ENCODE assay signal across 23 mouse cellular contexts in the genomic region with DNA sequence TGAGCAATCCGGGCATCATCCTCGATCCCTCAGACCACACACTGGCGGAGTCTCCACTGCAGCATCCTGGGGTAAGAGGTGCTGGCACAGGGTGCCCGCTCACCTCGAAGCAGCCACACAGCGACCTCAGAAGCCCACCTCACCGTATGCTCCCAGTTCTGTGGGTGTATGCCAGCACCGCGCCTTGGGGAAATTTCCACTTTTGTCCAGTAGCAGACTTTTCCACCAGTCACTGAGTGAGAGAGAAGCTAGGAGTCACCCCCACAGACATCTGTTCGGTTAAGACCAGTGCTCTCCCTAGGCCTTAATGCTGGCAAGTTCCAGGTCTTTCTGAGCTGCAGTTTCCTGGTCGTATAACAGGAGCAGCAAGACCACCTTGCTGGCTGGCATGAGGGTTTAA.
DNase-seq lines count a peak whose midpoint lies in the region; ATAC-seq and TF ChIP-seq lines count a peak whose summit lies in the region.
"Had no signal": no experiment of that assay in that cellular context is flagged by ENCODE, and none has a peak within 500 bp of the region (broad histone marks: within the 10 kb centered on the region; RNA-seq: fewer than 3 reads in every experiment).

No protein-coding gene starts in this region.

- H3K9ac ChIP-seq in kidney, embryonic 16.5 days (replicated peaks; ENCODE audit: low read length), result 0 out of 2 replicates have a peak overlapping the region, but pooled peaks have one; percentile 27
- no peak overlapping the region for H3K9ac ChIP-seq in liver, postnatal 0 days (replicated peaks)
- H3K9ac ChIP-seq: embryonic facial prominence, embryonic 15.5 days; hindbrain, embryonic 14.5 days; liver, embryonic 15.5 days had no signal

- H3K9me3 ChIP-seq in kidney, embryonic 16.5 days (ENCODE audit: low read length), result no peaks in the 10 kb centered on the region
- no peaks in the 10 kb centered on the region for H3K9me3 ChIP-seq in limb, embryonic 10.5 days (replicated peaks)
- no peaks in the 10 kb centered on the region for H3K9me3 ChIP-seq in liver, postnatal 0 days (ENCODE audit: low read length)
- H3K9me3 ChIP-seq: embryonic facial prominence, embryonic 15.5 days; liver, embryonic 15.5 days; midbrain, embryonic 10.5 days had no signal

- DNase-seq in kidney, adult 8-10 months, result no peak
- DNase-seq in right cerebral cortex, postnatal 25 days, result peak; percentile 51
- DNase-seq in right cerebral cortex, postnatal 10 days (ENCODE audit: low spot score in 2 of 2), result no peak
- no peak for DNase-seq in limb, embryonic 10.5 days (ENCODE audit: low spot score)
- DNase-seq in telencephalon, adult 2 months (ENCODE audit: low read depth, low spot score), result peak; percentile 38
- no peak for DNase-seq in thymus, adult 2 months
- DNase-seq in liver, postnatal 0 days, result no peak
- DNase-seq: adrenal gland, postnatal 36 days; B cell, adult 2 months; cerebellum, adult 11 months; cerebellum, adult 9-11 months; heart, postnatal 4 days had no signal

- no peak for ATAC-seq in kidney, embryonic 16.5 days (ENCODE audit: low FRiP score, low TSS enrichment)
- no peak for ATAC-seq in liver, postnatal 0 days
- ATAC-seq: forebrain, embryonic 14.5 days; inflammation-experienced regulatory T-cells, adult 6 months; Patski had no signal

- TF ChIP-seq CTCF in thymus, adult 2 months (IDR thresholded peaks at IDR 0.05; ENCODE audit: borderline replicate concordance, control insufficient read depth, extremely low read depth, insufficient read depth, low read length, poor library complexity), result no peak
- no peak for TF ChIP-seq CTCF in liver, postnatal 0 days (IDR thresholded peaks at IDR 0.05; ENCODE audit: low read depth)

- peaks cover 47% of the 10 kb centered on the region for H3K4me1 ChIP-seq in kidney, embryonic 16.5 days (ENCODE audit: insufficient read depth, low read length)
- H3K4me1 ChIP-seq in limb, embryonic 10.5 days, result peaks cover 74% of the 10 kb centered on the region
- H3K4me1 ChIP-seq in thymus, adult 2 months (replicated peaks; ENCODE audit: control insufficient read depth, insufficient read depth, low read length), result no peaks in the 10 kb centered on the region
- no peaks in the 10 kb centered on the region for H3K4me1 ChIP-seq in liver, postnatal 0 days (ENCODE audit: insufficient read depth)
- H3K4me1 ChIP-seq: liver, embryonic 15.5 days had no signal

- no peaks in the 10 kb centered on the region for H3K36me3 ChIP-seq in kidney, embryonic 16.5 days (ENCODE audit: insufficient read depth, low read length)
- H3K36me3 ChIP-seq in limb, embryonic 10.5 days, result no peaks in the 10 kb centered on the region
- no peaks in the 10 kb centered on the region for H3K36me3 ChIP-seq in thymus, adult 2 months (ENCODE audit: control insufficient read depth, insufficient read depth, low read length)
- H3K36me3 ChIP-seq in liver, postnatal 0 days (replicated peaks; ENCODE audit: insufficient read depth, low read length), result no peaks in the 10 kb centered on the region
- H3K36me3 ChIP-seq: embryonic facial prominence, embryonic 15.5 days; G1E; liver, embryonic 15.5 days; midbrain, embryonic 10.5 days had no signal

- H3K4me2 ChIP-seq in kidney, embryonic 16.5 days (replicated peaks; ENCODE audit: low read depth, low read length), result no peak overlapping the region
- H3K4me2 ChIP-seq in liver, postnatal 0 days (ENCODE audit: low read depth, low read length), result no peak overlapping the region
- H3K4me2 ChIP-seq: embryonic facial prominence, embryonic 15.5 days; hindbrain, embryonic 14.5 days; liver, embryonic 15.5 days had no signal

- no peak for TF ChIP-seq POLR2A in thymus, adult 2 months (IDR thresholded peaks at IDR 0.05; ENCODE audit: control insufficient read depth, extremely low read depth, insufficient read depth, low read length, poor library complexity)

- H3K27me3 ChIP-seq in kidney, embryonic 16.5 days (ENCODE audit: insufficient read depth, low read length), result no peaks in the 10 kb centered on the region
- peaks cover 49% of the 10 kb centered on the region for H3K27me3 ChIP-seq in limb, embryonic 10.5 days (ENCODE audit: low read depth, poor library complexity, severe bottlenecking)
- H3K27me3 ChIP-seq in thymus, adult 2 months (ENCODE audit: control insufficient read depth, insufficient read depth, low read length), result no peaks in the 10 kb centered on the region
- 0 out of 2 replicates have a peak, but pooled peaks cover 3% of the 10 kb centered on the region for H3K27me3 ChIP-seq in liver, postnatal 0 days (ENCODE audit: insufficient read depth, low read length)
- H3K27me3 ChIP-seq: CH12.LX; liver, embryonic 15.5 days had no signal

- whole genome bisulfite sequencing in kidney, embryonic 16.5 days, result 71% methylated on average over 11 of the region's 11 CpGs
- WGBS in limb, embryonic 10.5 days, result 78% methylated on average over 11 of the region's 11 CpGs
- WGBS in thymus, adult 2 months, result 57% methylated on average over 11 of the region's 11 CpGs
- 76% methylated on average over 11 of the region's 11 CpGs for WGBS in liver, postnatal 0 days (ENCODE audit: insufficient replicate concordance)

- H3K27ac ChIP-seq in kidney, embryonic 16.5 days (ENCODE audit: low read length), result no peak overlapping the region
- peak overlapping the region; percentile 79 for H3K27ac ChIP-seq in limb, embryonic 10.5 days
- H3K27ac ChIP-seq in thymus, adult 2 months (ENCODE audit: control insufficient read depth, insufficient read depth, low read length), result no peak overlapping the region
- H3K27ac ChIP-seq in liver, postnatal 0 days (ENCODE audit: low read depth), result no peak overlapping the region
- H3K27ac ChIP-seq: embryonic facial prominence, embryonic 15.5 days; hindbrain, embryonic 14.5 days; liver, embryonic 15.5 days; midbrain, embryonic 10.5 days had no signal

- H3K4me3 ChIP-seq in kidney, embryonic 16.5 days (ENCODE audit: low read length), result no peak overlapping the region
- H3K4me3 ChIP-seq in limb, embryonic 10.5 days, result peak overlapping the region; percentile 4; the same call in 1 of the 2 replicates
- no peak overlapping the region for H3K4me3 ChIP-seq in thymus, adult 2 months (ENCODE audit: control insufficient read depth, insufficient read depth, low read length)
- H3K4me3 ChIP-seq in liver, postnatal 0 days (ENCODE audit: low read depth, low read length), result no peak overlapping the region
- H3K4me3 ChIP-seq: embryonic facial prominence, embryonic 15.5 days; layer of hippocampus, adult 2 months; liver, embryonic 15.5 days; midbrain, embryonic 10.5 days had no signal

- TF ChIP-seq EP300 in liver, postnatal 0 days (IDR thresholded peaks at IDR 0.05; ENCODE audit: low read depth), result no peak

Comparison
In these comparisons a context has a peak if more than half of its experiments do, and no peak if none do; other contexts are left out.
1. DNase-seq: peak in right cerebral cortex, postnatal 25 days (single experiment) and telencephalon, adult 2 months (single experiment); none in kidney, adult 8-10 months (0 of 2), right cerebral cortex, postnatal 10 days (0 of 2), limb, embryonic 10.5 days (single experiment), thymus, adult 2 months (single experiment) and liver, postnatal 0 days (single experiment).